10 mouse cellular contexts compared by ENCODE assay signal in genomic region chr15:99318861-99319410, GRCm38 (mm10). TPM values are rescaled to one million over a fixed set of nuclear protein-coding genes. Genes with fewer than 3 reads are reported as not detected.
DNase-seq lines count a peak whose midpoint lies in the region; ATAC-seq and TF ChIP-seq lines count a peak whose summit lies in the region.
"Had no signal": no experiment of that assay in that cellular context is flagged by ENCODE, and none has a peak within 500 bp of the region (broad histone marks: within the 10 kb centered on the region; RNA-seq: fewer than 3 reads in every experiment).

No protein-coding gene starts in this region.

- H3K4me1 ChIP-seq in liver, adult 2 months (ENCODE audit: control insufficient read depth, insufficient read depth, low read length): peaks cover 2% of the 10 kb centered on the region; the same call in 1 of the 2 replicates
- peaks cover 3% of the 10 kb centered on the region; the same call in 1 of the 2 replicates for H3K4me1 ChIP-seq in embryonic facial prominence, embryonic 13.5 days
- H3K4me1 ChIP-seq in neural tube, embryonic 15.5 days: peaks cover 9% of the 10 kb centered on the region; the same call in 1 of the 2 replicates

- no peak overlapping the region for H3K9ac ChIP-seq in liver, adult 2 months (ENCODE audit: low read depth, low read length)
- H3K9ac ChIP-seq in embryonic facial prominence, embryonic 13.5 days: no peak overlapping the region
- no peak overlapping the region for H3K9ac ChIP-seq in neural tube, embryonic 15.5 days (replicated peaks)

- H3K79me2 ChIP-seq in liver, adult 2 months (ENCODE audit: control insufficient read depth, insufficient read depth, low read length): no peaks in the 10 kb centered on the region

- H3K36me3 ChIP-seq in liver, adult 2 months (ENCODE audit: control insufficient read depth, insufficient read depth, low read length): no peaks in the 10 kb centered on the region
- peaks cover 98% of the 10 kb centered on the region for H3K36me3 ChIP-seq in embryonic facial prominence, embryonic 13.5 days
- H3K36me3 ChIP-seq in neural tube, embryonic 15.5 days: peaks cover 82% of the 10 kb centered on the region

- H3K27me3 ChIP-seq in liver, adult 2 months (ENCODE audit: control insufficient read depth, insufficient read depth, low read length): no peaks in the 10 kb centered on the region
- no peaks in the 10 kb centered on the region for H3K27me3 ChIP-seq in embryonic facial prominence, embryonic 13.5 days
- no peaks in the 10 kb centered on the region for H3K27me3 ChIP-seq in neural tube, embryonic 15.5 days (replicated peaks)

- TF ChIP-seq CTCF in liver, adult 2 months (IDR thresholded peaks at IDR 0.05; ENCODE audit: low read depth, low read length): no peak

- H3K9me3 ChIP-seq in embryonic facial prominence, embryonic 13.5 days: no peaks in the 10 kb centered on the region
- no peaks in the 10 kb centered on the region for H3K9me3 ChIP-seq in neural tube, embryonic 15.5 days (replicated peaks)

- DNase-seq in frontal cortex, postnatal 14 days (ENCODE audit: low spot score in 2 of 2): no peak
- DNase-seq in liver, adult 2 months (ENCODE audit: extremely low read depth, low read depth, low spot score): no peak
- DNase-seq in liver: no peak
- DNase-seq in frontal cortex, postnatal 25 days (ENCODE audit: low spot score in 2 of 2): no peak
- DNase-seq in right cerebral cortex, postnatal 36 days (ENCODE audit: low spot score in 2 of 2): no peak
- DNase-seq: gastrocnemius, postnatal 25 days had no signal

- ATAC-seq in frontal cortex, adult (ENCODE audit: low TSS enrichment): 0 out of 2 replicates have a peak, but pooled peaks have one; percentile 17
- no peak for ATAC-seq in embryonic facial prominence, embryonic 13.5 days (ENCODE audit: insufficient number of reproducible peaks, insufficient read depth, low FRiP score, low TSS enrichment, low read depth)
- no peak for ATAC-seq in neural tube, embryonic 15.5 days (ENCODE audit: low FRiP score)

- H3K4me3 ChIP-seq in liver, adult 2 months (ENCODE audit: insufficient read depth, low read depth, low read length): no peak overlapping the region
- no peak overlapping the region for H3K4me3 ChIP-seq in embryonic facial prominence, embryonic 13.5 days
- H3K4me3 ChIP-seq in neural tube, embryonic 15.5 days (replicated peaks): no peak overlapping the region

- H3K4me2 ChIP-seq in embryonic facial prominence, embryonic 13.5 days: no peak overlapping the region
- no peak overlapping the region for H3K4me2 ChIP-seq in neural tube, embryonic 15.5 days

- H3K27ac ChIP-seq in liver, adult 2 months (replicated peaks; ENCODE audit: insufficient read depth, low read depth, low read length): 0 out of 2 replicates have a peak overlapping the region, but pooled peaks have one; percentile 2
- peak overlapping the region; percentile 18 for H3K27ac ChIP-seq in embryonic facial prominence, embryonic 13.5 days
- H3K27ac ChIP-seq in neural tube, embryonic 15.5 days (replicated peaks): peak overlapping the region; percentile 54

- WGBS in liver, adult 2 months: 75% methylated on average over 14 of the region's 14 CpGs
- 81% methylated on average over 14 of the region's 14 CpGs for WGBS in embryonic facial prominence, embryonic 13.5 days
- 73% methylated on average over 14 of the region's 14 CpGs for WGBS in neural tube, embryonic 15.5 days

- no peak for TF ChIP-seq POLR2A in liver, adult 2 months (IDR thresholded peaks at IDR 0.05; ENCODE audit: extremely low read depth, insufficient read depth, low read length)

RNA-seq across cellular contexts. Expression of gene Fam186b, which starts 23.2 kb away (rescaled TPM):
- under 0.01 TPM in 1 of 2 replicates, not detected in the other for total RNA-seq in liver, adult 2 months (2014; rRNA removed)
- 0.02 TPM in 1 of 2 replicates, not detected in the other for polyA plus RNA-seq in liver, adult 2 months (2012; rRNA removed)
- 0.12 and 0.42 TPM in 2 replicates for polyA plus RNA-seq in embryonic facial prominence, embryonic 13.5 days (2015; fragmentation: Nextera tagmentation; extraction: Ambion mirVana)
- 0.73 and 0.97 TPM in 2 replicates for polyA plus RNA-seq in neural tube, embryonic 15.5 days (2015; fragmentation: Nextera tagmentation; extraction: Ambion mirVana)
- total RNA-seq: gastrocnemius, postnatal 25 days had no signal
- polyA plus RNA-seq: C2C12 had no signal

RNA-seq across cellular contexts. Expression of gene Prpf40b, which starts 24.0 kb away (rescaled TPM):
- 7.9 and 8.6 TPM in 2 replicates for total RNA-seq in liver, adult 2 months (2014; rRNA removed)
- 15.8 and 27.9 TPM in 2 replicates for polyA plus RNA-seq in liver, adult 2 months (2012; rRNA removed)
- polyA plus RNA-seq in embryonic facial prominence, embryonic 13.5 days (2015; fragmentation: Nextera tagmentation; extraction: Ambion mirVana): 82.4 and 83.6 TPM in 2 replicates
- 95.7 and 111 TPM in 2 replicates for polyA plus RNA-seq in neural tube, embryonic 15.5 days (2015; fragmentation: Nextera tagmentation; extraction: Ambion mirVana)

RNA-seq across cellular contexts. Expression of gene Fmnl3, which starts 51.3 kb away (rescaled TPM):
- 1.3 and 2.5 TPM in 2 replicates for total RNA-seq in liver, adult 2 months (2014; rRNA removed)
- 1.7 and 2.2 TPM in 2 replicates for polyA plus RNA-seq in liver, adult 2 months (2012; rRNA removed)
- polyA plus RNA-seq in embryonic facial prominence, embryonic 13.5 days (2015; fragmentation: Nextera tagmentation; extraction: Ambion mirVana): 29.0 and 29.5 TPM in 2 replicates
- polyA plus RNA-seq in neural tube, embryonic 15.5 days (2015; fragmentation: Nextera tagmentation; extraction: Ambion mirVana): 7.9 and 11.9 TPM in 2 replicates

Comparison
In these comparisons a context has a peak if more than half of its experiments do, and no peak if none do; other contexts are left out.
1. H3K27ac ChIP-seq: peak in every context shown above with its lines; median percentile 54 in neural tube, embryonic 15.5 days; 18 in embryonic facial prominence, embryonic 13.5 days; 2 in liver, adult 2 months.